In genomic region chr1:136751464-136752191, GRCm38 (mm10) we compare ENCODE assay signal across 30 mouse cellular contexts.
DNase-seq lines count a peak whose midpoint lies in the region; ATAC-seq lines count a peak whose summit lies in the region.
"Had no signal": no experiment of that assay in that cellular context is flagged by ENCODE, and none has a peak within 500 bp of the region (broad histone marks: within the 10 kb centered on the region; RNA-seq: fewer than 3 reads in every experiment).

No protein-coding gene starts in this region.

- peak; percentile 42 for DNase-seq in adrenal gland, adult 2 months
- no peak for DNase-seq in adrenal gland, postnatal 4 days (ENCODE audit: low spot score in 2 of 2)
- DNase-seq in kidney, adult 11 months, result no peak
- DNase-seq in midbrain, embryonic 11.5 days (ENCODE audit: low spot score, missing footprints), result peak; percentile 60
- no peak for DNase-seq in thymus, postnatal 10 days (ENCODE audit: low spot score in 2 of 2)
- DNase-seq: cerebellum, adult 18-20 months; cerebellum, postnatal 25 days; forebrain, postnatal 0 days; gastrocnemius, postnatal 25 days; heart, adult 18-20 months; kidney, postnatal 10 days; liver; lung, postnatal 14 days; retina, postnatal 1 day; right cerebral cortex, postnatal 25 days; spleen, adult 18-20 months had no signal

- no peaks in the 10 kb centered on the region for H3K27me3 ChIP-seq in kidney, embryonic 15.5 days
- H3K27me3 ChIP-seq in midbrain, embryonic 11.5 days (ENCODE audit: control insufficient read depth, insufficient read depth, low read length), result no peaks in the 10 kb centered on the region
- no peaks in the 10 kb centered on the region for H3K27me3 ChIP-seq in midbrain, embryonic 16.5 days (ENCODE audit: control insufficient read depth, insufficient read depth, low read depth, low read length)
- H3K27me3 ChIP-seq: embryonic facial prominence, embryonic 12.5 days; intestine, embryonic 15.5 days; liver, embryonic 15.5 days; midbrain, embryonic 15.5 days; neural tube, embryonic 13.5 days; Patski had no signal

- no peak overlapping the region for H3K9ac ChIP-seq in kidney, embryonic 15.5 days
- no peak overlapping the region for H3K9ac ChIP-seq in midbrain, embryonic 11.5 days (ENCODE audit: low read length)
- no peak overlapping the region for H3K9ac ChIP-seq in midbrain, embryonic 16.5 days (ENCODE audit: low read depth, low read length)
- H3K9ac ChIP-seq: embryonic facial prominence, embryonic 12.5 days; forebrain, postnatal 0 days; intestine, embryonic 15.5 days; liver, embryonic 15.5 days; midbrain, embryonic 15.5 days; neural tube, embryonic 13.5 days had no signal

- ATAC-seq in kidney, embryonic 15.5 days (replicated peaks; ENCODE audit: low FRiP score), result peak; percentile 50; the same call in 1 of the 2 replicates
- no peak for ATAC-seq in midbrain, embryonic 11.5 days (ENCODE audit: low FRiP score)
- no peak for ATAC-seq in midbrain, embryonic 16.5 days
- ATAC-seq: CD4-positive, CD25-positive, alpha-beta regulatory T cell, adult 4 months; forebrain, postnatal 0 days; hindbrain, embryonic 16.5 days; intestine, embryonic 15.5 days; midbrain, embryonic 15.5 days; Patski had no signal

- no peaks in the 10 kb centered on the region for H3K9me3 ChIP-seq in kidney, embryonic 15.5 days (replicated peaks)
- H3K9me3 ChIP-seq in midbrain, embryonic 11.5 days (ENCODE audit: control insufficient read depth, low read length), result no peaks in the 10 kb centered on the region
- H3K9me3 ChIP-seq in midbrain, embryonic 16.5 days (replicated peaks; ENCODE audit: control insufficient read depth, low read length, poor library complexity, severe bottlenecking), result no peaks in the 10 kb centered on the region
- H3K9me3 ChIP-seq: embryonic facial prominence, embryonic 12.5 days; hindbrain, embryonic 10.5 days; intestine, embryonic 15.5 days; limb, embryonic 10.5 days; liver, embryonic 15.5 days; midbrain, embryonic 15.5 days; neural tube, embryonic 13.5 days had no signal

- H3K27ac ChIP-seq in kidney, embryonic 15.5 days, result no peak overlapping the region
- no peak overlapping the region for H3K27ac ChIP-seq in midbrain, embryonic 11.5 days (ENCODE audit: low read depth, low read length)
- no peak overlapping the region for H3K27ac ChIP-seq in midbrain, embryonic 16.5 days (ENCODE audit: low read length)
- H3K27ac ChIP-seq: embryonic facial prominence, embryonic 12.5 days; hindbrain, embryonic 10.5 days; intestine, embryonic 15.5 days; layer of hippocampus, adult 2 months; limb, embryonic 10.5 days; liver, embryonic 15.5 days; midbrain, embryonic 15.5 days; neural tube, embryonic 13.5 days had no signal

- no peak overlapping the region for H3K4me2 ChIP-seq in kidney, embryonic 15.5 days
- H3K4me2 ChIP-seq in midbrain, embryonic 11.5 days, result no peak overlapping the region
- no peak overlapping the region for H3K4me2 ChIP-seq in midbrain, embryonic 16.5 days (ENCODE audit: low read length)
- H3K4me2 ChIP-seq: embryonic facial prominence, embryonic 12.5 days; intestine, embryonic 15.5 days; liver, embryonic 15.5 days; midbrain, embryonic 15.5 days; neural tube, embryonic 13.5 days had no signal

- no peak overlapping the region for H3K4me3 ChIP-seq in kidney, embryonic 15.5 days (replicated peaks)
- no peak overlapping the region for H3K4me3 ChIP-seq in midbrain, embryonic 11.5 days (ENCODE audit: low read depth, low read length)
- no peak overlapping the region for H3K4me3 ChIP-seq in midbrain, embryonic 16.5 days (ENCODE audit: low read depth, low read length)
- H3K4me3 ChIP-seq: embryonic facial prominence, embryonic 12.5 days; hindbrain, embryonic 10.5 days; intestine, embryonic 15.5 days; layer of hippocampus, adult 2 months; limb, embryonic 10.5 days; liver, embryonic 15.5 days; midbrain, embryonic 15.5 days; myocyte; neural tube, embryonic 13.5 days had no signal

- no peaks in the 10 kb centered on the region for H3K36me3 ChIP-seq in kidney, embryonic 15.5 days
- no peaks in the 10 kb centered on the region for H3K36me3 ChIP-seq in midbrain, embryonic 11.5 days (ENCODE audit: control insufficient read depth, insufficient read depth, low read length)
- no peaks in the 10 kb centered on the region for H3K36me3 ChIP-seq in midbrain, embryonic 16.5 days (ENCODE audit: control insufficient read depth, insufficient read depth, low read length)
- H3K36me3 ChIP-seq: embryonic facial prominence, embryonic 12.5 days; hindbrain, embryonic 10.5 days; intestine, embryonic 15.5 days; limb, embryonic 10.5 days; liver, embryonic 15.5 days; midbrain, embryonic 15.5 days; neural tube, embryonic 13.5 days had no signal

- H3K4me1 ChIP-seq in kidney, embryonic 15.5 days, result no peaks in the 10 kb centered on the region
- no peaks in the 10 kb centered on the region for H3K4me1 ChIP-seq in midbrain, embryonic 11.5 days (ENCODE audit: control insufficient read depth, insufficient read depth, low read length)
- no peaks in the 10 kb centered on the region for H3K4me1 ChIP-seq in midbrain, embryonic 16.5 days (ENCODE audit: control insufficient read depth, insufficient read depth, low read length)
- H3K4me1 ChIP-seq: embryonic facial prominence, embryonic 12.5 days; hindbrain, embryonic 10.5 days; intestine, embryonic 15.5 days; liver, embryonic 15.5 days; midbrain, embryonic 15.5 days; neural tube, embryonic 13.5 days had no signal

- WGBS in kidney, embryonic 15.5 days, result 51% methylated on average over 14 of the region's 14 CpGs
- 84% methylated on average over 14 of the region's 14 CpGs for WGBS in midbrain, embryonic 11.5 days
- 82% methylated on average over 14 of the region's 14 CpGs for WGBS in midbrain, embryonic 16.5 days

Comparison
In these comparisons a context has a peak if more than half of its experiments do, and no peak if none do; other contexts are left out.
1. DNase-seq: peak in adrenal gland, adult 2 months (single experiment) and midbrain, embryonic 11.5 days (single experiment); none in adrenal gland, postnatal 4 days (0 of 2), kidney, adult 11 months (single experiment) and thymus, postnatal 10 days (0 of 2).